Mouse (Mus musculus) thymus, postnatal 0 days (tissue): Measurements from ENCODE around the gene Btbd35f2. TPM values are rescaled to one million over a fixed set of nuclear protein-coding genes. Genes with fewer than 3 reads are reported as not detected.
"Not testable (repeated sequence)": the region's sequence is repeated elsewhere in the genome, so short reads cannot be mapped to it uniquely, and the experiment has no call there.

Source experiments
- DNase-seq: peaks from one replicate; pipeline ENCODE4 v3.0.0-alpha.2; 2015; ENCODE audit warnings: low spot score
- polyA plus RNA-seq: library from polyadenylated mRNA; unstranded; fragments of >200 nt; fragmentation: Nextera tagmentation; extraction: Ambion mirVana; gene quantifications from 2 replicates; pipeline ENCODE4 v1.2.1, GENCODE M21; 2015

Gene Btbd35f2
- polyA plus RNA-seq, result not detected in 2 replicates

- DNase-seq, result not testable (repeated sequence)
Observed at GRCm38 (mm10) chrX:32278094-32278493, at the start of gene Btbd35f2. Gene Btbd35f2 (plus strand): TSS chrX:32278394.

Other genes starting within 250 kb of the Btbd35f2 start
- not detected in 2 replicates for gene Btbd35f22, start 230.6 kb upstream of the Btbd35f2 start, polyA plus RNA-seq